ENCODE assay signal across 8 mouse cellular contexts in the genomic region with DNA sequence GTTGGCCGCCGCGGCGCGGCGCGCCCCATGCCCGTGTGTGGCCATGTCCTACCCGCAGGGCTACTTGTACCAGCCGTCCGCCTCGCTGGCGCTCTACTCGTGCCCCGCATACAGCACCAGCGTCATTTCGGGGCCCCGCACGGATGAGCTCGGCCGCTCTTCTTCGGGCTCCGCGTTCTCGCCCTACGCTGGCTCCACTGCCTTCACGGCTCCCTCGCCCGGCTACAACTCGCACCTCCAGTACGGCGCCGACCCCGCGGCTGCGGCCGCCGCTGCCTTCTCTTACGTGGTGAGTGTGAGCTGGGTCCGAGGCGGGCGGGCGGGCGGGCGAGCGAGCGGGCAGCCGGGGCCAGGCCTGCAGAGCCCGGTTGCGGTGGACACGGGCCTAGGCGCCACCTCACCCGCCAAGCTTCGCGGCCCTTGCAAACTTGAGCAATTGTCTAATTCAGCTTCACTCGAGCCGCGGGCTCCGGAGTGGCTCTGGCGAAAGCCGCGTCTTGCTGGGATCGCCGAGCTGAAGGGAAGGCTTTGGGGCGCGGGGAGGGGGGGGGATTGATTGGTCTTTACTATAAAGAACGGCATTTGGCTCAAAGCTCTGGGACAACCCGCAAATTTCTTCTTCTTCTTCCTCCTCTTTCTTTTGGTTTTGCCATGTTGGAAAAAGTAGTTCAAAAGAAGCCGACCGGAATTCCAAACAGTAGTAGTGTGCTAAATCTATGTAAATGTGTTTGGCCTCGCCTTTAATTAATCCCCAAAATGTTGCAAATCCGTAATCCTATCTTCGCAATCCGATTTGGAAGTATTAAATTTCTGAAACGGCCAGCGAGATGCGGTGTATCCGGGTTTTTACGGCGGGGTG. TPM values are rescaled to one million over a fixed set of nuclear protein-coding genes. Genes with fewer than 3 reads are reported as not detected.
A peak's percentile ranks its signal among the peaks of the same experiment; 100 is the strongest.
DNase-seq lines count a peak whose midpoint lies in the region; ATAC-seq and TF ChIP-seq lines count a peak whose summit lies in the region.

No protein-coding gene starts in this region.

- H3K27ac ChIP-seq in heart, adult 2 months: peak overlapping the region; percentile 73
- peak overlapping the region; percentile 46; the same call in 1 of the 2 replicates for H3K27ac ChIP-seq in forebrain, embryonic 11.5 days (ENCODE audit: low read depth, low read length)
- no peak overlapping the region for H3K27ac ChIP-seq in intestine, embryonic 15.5 days
- H3K27ac ChIP-seq in midbrain, embryonic 10.5 days (replicated peaks): peak overlapping the region; percentile 99

- TF ChIP-seq EP300 in heart, adult 2 months (IDR thresholded peaks at IDR 0.05; ENCODE audit: insufficient read depth, low read depth, low read length): no peak

- no peak for ATAC-seq in G1E (ENCODE audit: extremely low read depth, insufficient number of reproducible peaks, low FRiP score, poor library complexity, severe bottlenecking)
- ATAC-seq in forebrain, embryonic 11.5 days (replicated peaks; ENCODE audit: low FRiP score): no peak
- no peak for ATAC-seq in intestine, embryonic 15.5 days

- intact Hi-C loops in heart, adult 2 months (cut with DNase I): loop anchor here (5.0 kb wide), 4 partner anchors 726 to 1046 kb away; a partner anchor contains a TSS

- peak overlapping the region; percentile 96 for H3K4me3 ChIP-seq in heart, adult 2 months
- peak overlapping the region; percentile 20; the same call in 1 of the 2 replicates for H3K4me3 ChIP-seq in G1E (ENCODE audit: low read depth, low read length)
- peak overlapping the region; percentile 47 for H3K4me3 ChIP-seq in forebrain, embryonic 11.5 days (ENCODE audit: low read depth, low read length)
- peak overlapping the region; percentile 77 for H3K4me3 ChIP-seq in intestine, embryonic 15.5 days (replicated peaks)
- H3K4me3 ChIP-seq in midbrain, embryonic 10.5 days: peak overlapping the region; percentile 97

- peak; percentile 50 to 66 for DNase-seq in heart, adult 2 months
- DNase-seq in heart, adult 8-10 months (ENCODE audit: low spot score): no peak
- DNase-seq in G1E (ENCODE audit: low spot score): no peak
- peak; percentile 84 for DNase-seq in forebrain, embryonic 11.5 days (ENCODE audit: low spot score)
- no peak for DNase-seq in midbrain, embryonic 10.5 days (ENCODE audit: low spot score)
- no peak for DNase-seq in frontal cortex, adult 2 months (ENCODE audit: extremely low spot score in 1 of 2, low spot score in 1 of 2)
- DNase-seq in layer of hippocampus, postnatal 14 days (ENCODE audit: low spot score in 2 of 2): no peak

- H3K79me2 ChIP-seq in heart, adult 2 months (replicated peaks; ENCODE audit: control insufficient read depth, insufficient read depth, low read length): no peaks in the 10 kb centered on the region

- peaks cover 54% of the 10 kb centered on the region for H3K9me3 ChIP-seq in G1E (replicated peaks)
- H3K9me3 ChIP-seq in forebrain, embryonic 11.5 days (ENCODE audit: control insufficient read depth, low read length): no peaks in the 10 kb centered on the region
- H3K9me3 ChIP-seq in intestine, embryonic 15.5 days: no peaks in the 10 kb centered on the region
- no peaks in the 10 kb centered on the region for H3K9me3 ChIP-seq in midbrain, embryonic 10.5 days (replicated peaks)

- 2% methylated on average over 80 of the region's 80 CpGs for WGBS in heart, adult 2 months
- under 1% methylated on average over 72 of the region's 80 CpGs for WGBS in forebrain, embryonic 11.5 days
- under 1% methylated on average over 79 of the region's 80 CpGs for WGBS in intestine, embryonic 15.5 days
- under 1% methylated on average over 80 of the region's 80 CpGs for WGBS in midbrain, embryonic 10.5 days

- no peaks in the 10 kb centered on the region for H3K4me1 ChIP-seq in heart, adult 2 months (ENCODE audit: control insufficient read depth, insufficient read depth, low read length)
- peaks cover 19% of the 10 kb centered on the region for H3K4me1 ChIP-seq in G1E (ENCODE audit: insufficient read depth, low read depth, low read length)
- H3K4me1 ChIP-seq in forebrain, embryonic 11.5 days (replicated peaks; ENCODE audit: control insufficient read depth, insufficient read depth, low read length): peaks cover 29% of the 10 kb centered on the region
- H3K4me1 ChIP-seq in intestine, embryonic 15.5 days (replicated peaks): peaks cover 34% of the 10 kb centered on the region
- peaks cover 65% of the 10 kb centered on the region for H3K4me1 ChIP-seq in midbrain, embryonic 10.5 days

- no peak for TF ChIP-seq POLR2A in heart, adult 2 months (IDR thresholded peaks at IDR 0.05; ENCODE audit: insufficient read depth, low read depth, low read length)

- no peak for TF ChIP-seq CTCF in heart, adult 2 months (IDR thresholded peaks at IDR 0.05)
- no peak for TF ChIP-seq CTCF in G1E (IDR thresholded peaks at IDR 0.05; ENCODE audit: low read depth, low read length)

- H3K27me3 ChIP-seq in heart, adult 2 months (ENCODE audit: control insufficient read depth, insufficient read depth, low read length): peaks cover 31% of the 10 kb centered on the region
- no peaks in the 10 kb centered on the region; the same call in 1 of the 2 replicates for H3K27me3 ChIP-seq in G1E (ENCODE audit: insufficient read depth, low read length)
- peaks cover 71% of the 10 kb centered on the region for H3K27me3 ChIP-seq in forebrain, embryonic 11.5 days (ENCODE audit: control insufficient read depth, insufficient read depth, low read length)
- H3K27me3 ChIP-seq in intestine, embryonic 15.5 days (replicated peaks): peaks cover 77% of the 10 kb centered on the region
- peaks cover 56% of the 10 kb centered on the region for H3K27me3 ChIP-seq in midbrain, embryonic 10.5 days (ENCODE audit: low read depth, poor library complexity, severe bottlenecking)

- peak overlapping the region; percentile 79 for H3K4me2 ChIP-seq in forebrain, embryonic 11.5 days (ENCODE audit: low read depth, low read length, severe bottlenecking)
- H3K4me2 ChIP-seq in intestine, embryonic 15.5 days (replicated peaks): peak overlapping the region; percentile 94

- H3K36me3 ChIP-seq in heart, adult 2 months (ENCODE audit: control insufficient read depth, insufficient read depth, low read length): no peaks in the 10 kb centered on the region
- H3K36me3 ChIP-seq in G1E (replicated peaks): no peaks in the 10 kb centered on the region
- no peaks in the 10 kb centered on the region for H3K36me3 ChIP-seq in forebrain, embryonic 11.5 days (ENCODE audit: control insufficient read depth, insufficient read depth, low read length)
- H3K36me3 ChIP-seq in intestine, embryonic 15.5 days: no peaks in the 10 kb centered on the region
- peaks cover 24% of the 10 kb centered on the region for H3K36me3 ChIP-seq in midbrain, embryonic 10.5 days

- peak overlapping the region; percentile 89 for H3K9ac ChIP-seq in heart, adult 2 months (ENCODE audit: low read depth, low read length)
- peak overlapping the region; percentile 65 for H3K9ac ChIP-seq in forebrain, embryonic 11.5 days (ENCODE audit: low read length)
- H3K9ac ChIP-seq in intestine, embryonic 15.5 days: no peak overlapping the region

RNA-seq across cellular contexts. Expression of a gene that starts 0.9 kb away (rescaled TPM):
- 10 to 100 TPM in 1 of 2 experiments, 1 to 10 TPM in 1; 6.2 to 11.5 TPM for total RNA-seq in heart, adult 2 months (2021)
- polyA plus RNA-seq in heart, adult 2 months (2012; rRNA removed): 3.7 and 5.7 TPM in 2 replicates
- 10 to 100 TPM in 3 of 4 experiments, 1 to 10 TPM in 1; 8.3 to 13.6 (median 10.7) TPM for total RNA-seq in heart, adult 8-10 months (2022)
- total RNA-seq in G1E (2014; fragmentation: Nextera tagmentation) (not detected in 2 replicates), G1E (2017) (0.12 and 0.16 TPM in 2 replicates)
- 0.55 and 0.70 TPM in 2 replicates for polyA plus RNA-seq in G1E (2012)
- 9.0 and 9.5 TPM in 2 replicates for polyA plus RNA-seq in forebrain, embryonic 11.5 days (2014; fragmentation: Nextera tagmentation; extraction: Ambion mirVana)
- 0.11 and 0.13 TPM in 2 replicates for polyA plus RNA-seq in intestine, embryonic 15.5 days (2015; fragmentation: Nextera tagmentation; extraction: Ambion mirVana)
- 28.7 and 31.9 TPM in 2 replicates for polyA plus RNA-seq in midbrain, embryonic 10.5 days (2016; fragmentation: Nextera tagmentation; extraction: Ambion mirVana)
- polyA plus RNA-seq in frontal cortex, adult 2 months (2012; rRNA removed): 0.04 and 0.06 TPM in 2 replicates
- total RNA-seq in layer of hippocampus, postnatal 14 days (2021): under 1 TPM in 1 of 2 experiments, not detected in 1; 0.14 TPM

Comparison
In these comparisons a context has a peak if more than half of its experiments do, and no peak if none do; other contexts are left out.
1. DNase-seq: peak in heart, adult 2 months (2 of 2) and forebrain, embryonic 11.5 days (single experiment); none in heart, adult 8-10 months (single experiment), G1E (single experiment), midbrain, embryonic 10.5 days (single experiment), frontal cortex, adult 2 months (0 of 2) and layer of hippocampus, postnatal 14 days (0 of 2).
2. H3K4me3 ChIP-seq: peak in every context shown above with its lines; median percentile 97 in midbrain, embryonic 10.5 days; 96 in heart, adult 2 months; 77 in intestine, embryonic 15.5 days; 47 in forebrain, embryonic 11.5 days; 20 in G1E.